Mouse (Mus musculus) heart, embryonic 16.5 days (tissue): ENCODE measurements at regions not wholly inside any gene's neighbourhood (a gene's known extent, or its start where the extent isn't known, plus 50 kb on each side); places are given as distances from the start of the nearest gene placed in this dataset.

Experiments used
- ATAC-seq: fragments of 200-750 bp; cut with Nextera tagmentation; replicated peaks from 2 replicates; pipeline ENCODE4 v1.8.0; 2017; ENCODE audit warnings: moderate number of reproducible peaks; ENCODE audit not compliant: insufficient read depth, low FRiP score; ENCODE audit errors: extremely low read depth
- H3K27ac ChIP-seq: fragments of 300-500 bp; sonication (generic); 2 replicates; pipeline ENCODE4 v1.5.1; 2014; ENCODE audit warnings: mild to moderate bottlenecking, low read length, control low read depth, moderate library complexity
- H3K27me3 ChIP-seq: fragments of 300-500 bp; sonication (generic); 2 replicates; pipeline ENCODE4 v1.6.1; 2014; ENCODE audit warnings: low read length, mixed read lengths; ENCODE audit not compliant: control insufficient read depth, insufficient read depth
- H3K36me3 ChIP-seq: fragments of 300-500 bp; sonication (generic); 2 replicates; pipeline ENCODE4 v1.6.1; 2014; ENCODE audit not compliant: control insufficient read depth, insufficient read depth
- H3K4me1 ChIP-seq: fragments of 300-500 bp; sonication (generic); 2 replicates; pipeline ENCODE4 v1.6.1; 2014; ENCODE audit warnings: low read length, mixed read lengths; ENCODE audit not compliant: control insufficient read depth, insufficient read depth
- H3K4me2 ChIP-seq: fragments of 300-500 bp; sonication (generic); 2 replicates; pipeline ENCODE4 v1.6.1; 2014; ENCODE audit warnings: low read depth, mild to moderate bottlenecking, control low read depth, low read length
- H3K4me3 ChIP-seq: fragments of 300-500 bp; sonication (generic); 2 replicates; pipeline ENCODE4 v1.5.1; 2014; ENCODE audit warnings: mild to moderate bottlenecking, control low read depth, low read length
- H3K9ac ChIP-seq: fragments of 300-500 bp; sonication (generic); 2 replicates; pipeline ENCODE4 v1.6.1; 2014; ENCODE audit warnings: low read length, control low read depth
- H3K9me3 ChIP-seq: fragments of 300-500 bp; sonication (generic); replicated peaks from 2 replicates; pipeline ENCODE4 v1.6.1; 2016; ENCODE audit warnings: low read length; ENCODE audit not compliant: control insufficient read depth
- WGBS: fragments of 180-500 bp; shearing (Covaris S2); extraction: QIAGEN DNeasy Blood & Tissue Kit; methylation state at CpG from one replicate; pipeline ENCODE4 v1.1.7; 2014; 5-methylcytosine and 5-hydroxymethylcytosine counted together

- no peaks in the 10 kb centered on the region for H3K27me3 ChIP-seq
- no peak overlapping the region for H3K4me3 ChIP-seq
- no peak overlapping the region for H3K9ac ChIP-seq
- no peak; the same call in 1 of the 2 replicates for ATAC-seq
- no peak overlapping the region for H3K27ac ChIP-seq
- WGBS, result 36% methylated on average over 7 of the region's 7 CpGs
- no peaks in the 10 kb centered on the region for H3K36me3 ChIP-seq
- peaks cover 7% of the 10 kb centered on the region for H3K4me1 ChIP-seq
- H3K4me2 ChIP-seq, result peak overlapping the region; percentile 30
- no peaks in the 10 kb centered on the region for H3K9me3 ChIP-seq
These were observed 78.3 kb upstream of the 2410004P03Rik start for GRCm38 (mm10) chr12:17089710-17090339.

GRCm38 (mm10) chr12:17087388-17087787 is 75.9 kb upstream of the 2410004P03Rik start:
- Histone ChIP-seq H3K27me3 (no peaks in the 10 kb centered on the region), H3K27ac (no peak overlapping the region), H3K9me3 (no peaks in the 10 kb centered on the region), H3K9ac (no peak overlapping the region), H3K4me1 (peaks cover 7% of the 10 kb centered on the region), H3K4me3 (no peak overlapping the region), H3K4me2 (no peak overlapping the region), H3K36me3 (no peaks in the 10 kb centered on the region)
- 0 out of 2 replicates have a peak, but pooled peaks have one; percentile 29 for ATAC-seq
- WGBS, result 30% methylated on average over 3 of the region's 3 CpGs

GRCm38 (mm10) chr12:17085209-17085574 is 73.7 kb upstream of the 2410004P03Rik start:
- Histone ChIP-seq H3K27ac (no peak overlapping the region), H3K9ac (no peak overlapping the region), H3K9me3 (no peaks in the 10 kb centered on the region), H3K4me3 (no peak overlapping the region), H3K27me3 (no peaks in the 10 kb centered on the region), H3K36me3 (no peaks in the 10 kb centered on the region), H3K4me1 (peaks cover 7% of the 10 kb centered on the region), H3K4me2 (no peak overlapping the region)
- 51% methylated on average over 5 of the region's 5 CpGs for WGBS
- ATAC-seq, result no peak

- H3K27ac ChIP-seq, result no peak overlapping the region
- no peak overlapping the region for H3K4me2 ChIP-seq
- H3K36me3 ChIP-seq, result no peaks in the 10 kb centered on the region
- H3K9me3 ChIP-seq, result no peaks in the 10 kb centered on the region
- WGBS, result 34% methylated on average over 9 of the region's 9 CpGs
- no peak for ATAC-seq
- peaks cover 7% of the 10 kb centered on the region for H3K4me1 ChIP-seq
- no peak overlapping the region for H3K9ac ChIP-seq
- no peak overlapping the region for H3K4me3 ChIP-seq
- no peaks in the 10 kb centered on the region for H3K27me3 ChIP-seq
These were observed 73.1 kb upstream of the 2410004P03Rik start for GRCm38 (mm10) chr12:17084499-17085208.

- H3K4me2 ChIP-seq, result no peak overlapping the region
- no peak overlapping the region for H3K4me3 ChIP-seq
- no peaks in the 10 kb centered on the region for H3K27me3 ChIP-seq
- H3K9me3 ChIP-seq, result no peaks in the 10 kb centered on the region
- 88% methylated on average over 15 of the region's 15 CpGs for WGBS
- H3K27ac ChIP-seq, result no peak overlapping the region
- no peaks in the 10 kb centered on the region for H3K4me1 ChIP-seq
- H3K9ac ChIP-seq, result no peak overlapping the region
- H3K36me3 ChIP-seq, result no peaks in the 10 kb centered on the region
- no peak for ATAC-seq
These were observed 60.3 kb upstream of the 2410004P03Rik start for GRCm38 (mm10) chr12:17071691-17072454.

GRCm38 (mm10) chr12:17069808-17070207 is 58.3 kb upstream of the 2410004P03Rik start:
- no peaks in the 10 kb centered on the region for H3K36me3 ChIP-seq
- no peak overlapping the region for H3K9ac ChIP-seq
- no peak overlapping the region for H3K27ac ChIP-seq
- ATAC-seq, result no peak
- no peak overlapping the region for H3K4me2 ChIP-seq
- no peak overlapping the region for H3K4me3 ChIP-seq
- H3K27me3 ChIP-seq, result no peaks in the 10 kb centered on the region
- H3K4me1 ChIP-seq, result no peaks in the 10 kb centered on the region
- no peaks in the 10 kb centered on the region for H3K9me3 ChIP-seq
- 74% methylated on average over 9 of the region's 9 CpGs for WGBS

GRCm38 (mm10) chr12:17069161-17069560 is 57.6 kb upstream of the 2410004P03Rik start:
- no peak for ATAC-seq
- H3K36me3 ChIP-seq, result no peaks in the 10 kb centered on the region
- no peaks in the 10 kb centered on the region for H3K27me3 ChIP-seq
- no peak overlapping the region for H3K27ac ChIP-seq
- no peaks in the 10 kb centered on the region for H3K9me3 ChIP-seq
- H3K4me1 ChIP-seq, result no peaks in the 10 kb centered on the region
- no peak overlapping the region for H3K4me2 ChIP-seq
- H3K9ac ChIP-seq, result no peak overlapping the region
- no peak overlapping the region for H3K4me3 ChIP-seq
- WGBS, result 64% methylated on average over 5 of the region's 5 CpGs

GRCm38 (mm10) chr12:17063920-17064319 is 52.4 kb upstream of the 2410004P03Rik start:
- H3K27me3 ChIP-seq, result no peaks in the 10 kb centered on the region
- H3K4me1 ChIP-seq, result no peaks in the 10 kb centered on the region
- no peak overlapping the region for H3K4me3 ChIP-seq
- WGBS, result 53% methylated on average over 5 of the region's 5 CpGs
- H3K27ac ChIP-seq, result no peak overlapping the region
- H3K9me3 ChIP-seq, result no peaks in the 10 kb centered on the region
- no peak overlapping the region for H3K4me2 ChIP-seq
- H3K9ac ChIP-seq, result no peak overlapping the region
- no peak for ATAC-seq
- no peaks in the 10 kb centered on the region for H3K36me3 ChIP-seq
